ENCODE assay signal across 8 mouse cellular contexts in genomic region chr19:53901931-53902738, GRCm38 (mm10). TPM values are rescaled to one million over a fixed set of nuclear protein-coding genes. Genes with fewer than 3 reads are reported as not detected.
DNase-seq lines count a peak whose midpoint lies in the region; ATAC-seq and TF ChIP-seq lines count a peak whose summit lies in the region.

No protein-coding gene starts in this region.

- no peak for ATAC-seq in kidney, embryonic 14.5 days (ENCODE audit: low FRiP score, low TSS enrichment)
- ATAC-seq in forebrain, postnatal 0 days = no peak
- ATAC-seq in liver, embryonic 15.5 days (ENCODE audit: insufficient read depth) = peak; percentile 20
- ATAC-seq in stomach, postnatal 0 days (ENCODE audit: low FRiP score, low TSS enrichment) = peak; percentile 5

- 50% methylated on average over 15 of the region's 15 CpGs for WGBS in kidney, embryonic 14.5 days
- 31% methylated on average over 15 of the region's 15 CpGs for WGBS in bone marrow, adult 2 months
- 59% methylated on average over 15 of the region's 15 CpGs for WGBS in forebrain, postnatal 0 days
- 17% methylated on average over 15 of the region's 15 CpGs for WGBS in liver, embryonic 15.5 days (ENCODE audit: insufficient replicate concordance)
- 30% methylated on average over 15 of the region's 15 CpGs for WGBS in stomach, postnatal 0 days

- H3K4me3 ChIP-seq in kidney, embryonic 14.5 days (ENCODE audit: low read length) = peak overlapping the region; percentile 97
- peak overlapping the region; percentile 14 for H3K4me3 ChIP-seq in bone marrow, adult 2 months (replicated peaks; ENCODE audit: control insufficient read depth, low read depth, low read length)
- H3K4me3 ChIP-seq in forebrain, postnatal 0 days (ENCODE audit: low read depth, low read length) = peak overlapping the region; percentile 94
- H3K4me3 ChIP-seq in liver, embryonic 15.5 days (replicated peaks) = peak overlapping the region; percentile 94
- peak overlapping the region; percentile 93 for H3K4me3 ChIP-seq in stomach, postnatal 0 days (ENCODE audit: low read depth, low read length)

- no peaks in the 10 kb centered on the region for H3K9me3 ChIP-seq in kidney, embryonic 14.5 days (ENCODE audit: control insufficient read depth, low read length)
- H3K9me3 ChIP-seq in forebrain, postnatal 0 days (ENCODE audit: low read length) = no peaks in the 10 kb centered on the region
- no peaks in the 10 kb centered on the region for H3K9me3 ChIP-seq in liver, embryonic 15.5 days (replicated peaks)
- H3K9me3 ChIP-seq in stomach, postnatal 0 days (ENCODE audit: control insufficient read depth, low read length) = no peaks in the 10 kb centered on the region

- no peak for TF ChIP-seq EP300 in stomach, postnatal 0 days (optimal IDR thresholded peaks at IDR 0.05)

- H3K4me1 ChIP-seq in kidney, embryonic 14.5 days (ENCODE audit: control insufficient read depth, insufficient read depth, low read length) = peaks cover 7% of the 10 kb centered on the region
- peaks cover 14% of the 10 kb centered on the region for H3K4me1 ChIP-seq in bone marrow, adult 2 months (ENCODE audit: control insufficient read depth, insufficient read depth, low read length)
- H3K4me1 ChIP-seq in forebrain, postnatal 0 days (ENCODE audit: insufficient read depth) = peaks cover 15% of the 10 kb centered on the region
- peaks cover 60% of the 10 kb centered on the region for H3K4me1 ChIP-seq in liver, embryonic 15.5 days (replicated peaks)
- peaks cover 2% of the 10 kb centered on the region; the same call in 1 of the 2 replicates for H3K4me1 ChIP-seq in stomach, postnatal 0 days (replicated peaks; ENCODE audit: control insufficient read depth, insufficient read depth)

- H3K36me3 ChIP-seq in kidney, embryonic 14.5 days (ENCODE audit: control insufficient read depth, insufficient read depth, low read length) = no peaks in the 10 kb centered on the region
- H3K36me3 ChIP-seq in forebrain, postnatal 0 days (ENCODE audit: insufficient read depth) = no peaks in the 10 kb centered on the region
- no peaks in the 10 kb centered on the region for H3K36me3 ChIP-seq in liver, embryonic 15.5 days (replicated peaks)
- no peaks in the 10 kb centered on the region for H3K36me3 ChIP-seq in stomach, postnatal 0 days (ENCODE audit: control insufficient read depth, insufficient read depth, low read length)

- peak overlapping the region; percentile 66; the same call in 1 of the 2 replicates for H3K9ac ChIP-seq in kidney, embryonic 14.5 days (ENCODE audit: low read depth, low read length)
- peak overlapping the region; percentile 84 for H3K9ac ChIP-seq in forebrain, postnatal 0 days
- peak overlapping the region; percentile 89 for H3K9ac ChIP-seq in liver, embryonic 15.5 days
- H3K9ac ChIP-seq in stomach, postnatal 0 days (ENCODE audit: low read length) = peak overlapping the region; percentile 75

- no peak for TF ChIP-seq POLR2A in bone marrow, adult 2 months (IDR thresholded peaks at IDR 0.05; ENCODE audit: borderline replicate concordance, control insufficient read depth, low read depth, low read length)

- peak overlapping the region; percentile 59 for H3K4me2 ChIP-seq in kidney, embryonic 14.5 days (replicated peaks; ENCODE audit: low read depth, low read length)
- peak overlapping the region; percentile 81 for H3K4me2 ChIP-seq in forebrain, postnatal 0 days (ENCODE audit: low read depth)
- peak overlapping the region; percentile 93 for H3K4me2 ChIP-seq in liver, embryonic 15.5 days
- peak overlapping the region; percentile 69 for H3K4me2 ChIP-seq in stomach, postnatal 0 days (replicated peaks; ENCODE audit: low read depth)

- H3K27me3 ChIP-seq in kidney, embryonic 14.5 days (ENCODE audit: control insufficient read depth, insufficient read depth, low read length) = no peaks in the 10 kb centered on the region
- H3K27me3 ChIP-seq in forebrain, postnatal 0 days (ENCODE audit: insufficient read depth, low read length) = no peaks in the 10 kb centered on the region
- no peaks in the 10 kb centered on the region for H3K27me3 ChIP-seq in liver, embryonic 15.5 days
- no peaks in the 10 kb centered on the region for H3K27me3 ChIP-seq in stomach, postnatal 0 days (ENCODE audit: control insufficient read depth, insufficient read depth, low read length)

- DNase-seq in kidney, postnatal 36 days = no peak
- DNase-seq in forebrain, postnatal 0 days = no peak
- peak; percentile 57 for DNase-seq in stomach, postnatal 0 days (ENCODE audit: low spot score)
- DNase-seq in adrenal gland, postnatal 36 days = no peak
- DNase-seq in right cerebral cortex, postnatal 14 days = no peak

- H3K27ac ChIP-seq in kidney, embryonic 14.5 days (ENCODE audit: low read depth, low read length) = peak overlapping the region; percentile 68
- peak overlapping the region; percentile 97 for H3K27ac ChIP-seq in bone marrow, adult 2 months (ENCODE audit: control insufficient read depth, insufficient read depth, low read depth, low read length, poor library complexity)
- peak overlapping the region; percentile 91 for H3K27ac ChIP-seq in forebrain, postnatal 0 days (ENCODE audit: low read depth, low read length)
- peak overlapping the region; percentile 92 for H3K27ac ChIP-seq in liver, embryonic 15.5 days (replicated peaks)
- H3K27ac ChIP-seq in stomach, postnatal 0 days (replicated peaks) = peak overlapping the region; percentile 98

- TF ChIP-seq CTCF in bone marrow, adult 2 months (IDR thresholded peaks at IDR 0.05; ENCODE audit: control insufficient read depth, insufficient read depth, low read length) = no peak
- no peak for TF ChIP-seq CTCF in forebrain, postnatal 0 days (IDR thresholded peaks at IDR 0.05; ENCODE audit: low read depth)
- TF ChIP-seq CTCF in stomach, postnatal 0 days (IDR thresholded peaks at IDR 0.05; ENCODE audit: low read depth) = no peak

RNA-seq across cellular contexts. Expression of gene Pdcd4, which starts 10.1 kb away (rescaled TPM):
- polyA plus RNA-seq in kidney, embryonic 14.5 days (2014; fragmentation: Nextera tagmentation; extraction: Ambion mirVana) = 134 and 136 TPM in 2 replicates
- 47.8 and 49.6 TPM in 2 replicates for polyA plus RNA-seq in bone marrow, adult 2 months (2011; ENCODE audit: insufficient read depth, insufficient read length, low replicate concordance, missing spikeins)
- total RNA-seq in forebrain, postnatal 0 days (2014; rRNA removed) = 24.4 and 32.3 TPM in 2 replicates
- 55.1 and 82.7 TPM in 2 replicates for polyA plus RNA-seq in forebrain, postnatal 0 days (2015; fragmentation: Nextera tagmentation; extraction: Ambion mirVana)
- polyA plus RNA-seq in liver, embryonic 15.5 days (2015; fragmentation: Nextera tagmentation; extraction: Ambion mirVana) = 16.0 and 17.8 TPM in 2 replicates
- 204 and 217 TPM in 2 replicates for polyA plus RNA-seq in stomach, postnatal 0 days (2015; fragmentation: Nextera tagmentation; extraction: Ambion mirVana)
- total RNA-seq in adrenal gland, postnatal 36 days (2021) = 100 to 1,000 TPM in 1 of 2 experiments, 10 to 100 TPM in 1; 83.2 to 121 TPM

RNA-seq across cellular contexts. Expression of gene Shoc2, which starts 42.0 kb away (rescaled TPM):
- polyA plus RNA-seq in kidney, embryonic 14.5 days (2014; fragmentation: Nextera tagmentation; extraction: Ambion mirVana) = 34.3 and 59.6 TPM in 2 replicates
- 11.8 and 17.4 TPM in 2 replicates for polyA plus RNA-seq in bone marrow, adult 2 months (2011; ENCODE audit: insufficient read depth, insufficient read length, low replicate concordance, missing spikeins)
- total RNA-seq in forebrain, postnatal 0 days (2014; rRNA removed) = 83.3 and 101 TPM in 2 replicates
- polyA plus RNA-seq in forebrain, postnatal 0 days (2015; fragmentation: Nextera tagmentation; extraction: Ambion mirVana) = 38.6 and 49.6 TPM in 2 replicates
- polyA plus RNA-seq in liver, embryonic 15.5 days (2015; fragmentation: Nextera tagmentation; extraction: Ambion mirVana) = 15.3 and 16.0 TPM in 2 replicates
- 31.7 and 33.9 TPM in 2 replicates for polyA plus RNA-seq in stomach, postnatal 0 days (2015; fragmentation: Nextera tagmentation; extraction: Ambion mirVana)
- total RNA-seq in adrenal gland, postnatal 36 days (2021) = 10 to 100 TPM; 47.5 to 52.6 TPM

RNA-seq across cellular contexts. Expression of gene Bbip1, which starts 42.3 kb away (rescaled TPM):
- 96.8 and 137 TPM in 2 replicates for polyA plus RNA-seq in kidney, embryonic 14.5 days (2014; fragmentation: Nextera tagmentation; extraction: Ambion mirVana)
- 25.8 and 32.5 TPM in 2 replicates for polyA plus RNA-seq in bone marrow, adult 2 months (2011; ENCODE audit: insufficient read depth, insufficient read length, low replicate concordance, missing spikeins)
- total RNA-seq in forebrain, postnatal 0 days (2014; rRNA removed) = 138 and 189 TPM in 2 replicates
- polyA plus RNA-seq in forebrain, postnatal 0 days (2015; fragmentation: Nextera tagmentation; extraction: Ambion mirVana) = 196 and 240 TPM in 2 replicates
- 37.4 and 37.6 TPM in 2 replicates for polyA plus RNA-seq in liver, embryonic 15.5 days (2015; fragmentation: Nextera tagmentation; extraction: Ambion mirVana)
- 48.7 and 52.8 TPM in 2 replicates for polyA plus RNA-seq in stomach, postnatal 0 days (2015; fragmentation: Nextera tagmentation; extraction: Ambion mirVana)
- total RNA-seq in adrenal gland, postnatal 36 days (2021) = 10 to 100 TPM; 26.2 to 29.1 TPM

Comparison
In these comparisons a context has a peak if more than half of its experiments do, and no peak if none do; other contexts are left out.
1. ATAC-seq: peak in liver, embryonic 15.5 days (single experiment) and stomach, postnatal 0 days (single experiment); none in kidney, embryonic 14.5 days (single experiment) and forebrain, postnatal 0 days (single experiment).
2. H3K4me3 ChIP-seq: peak in every context shown above with its lines; median percentile 97 in kidney, embryonic 14.5 days; 94 in forebrain, postnatal 0 days; 94 in liver, embryonic 15.5 days; 93 in stomach, postnatal 0 days; 14 in bone marrow, adult 2 months.
3. Peak in every context shown above with its lines, with median percentiles within 50 percentile points of each other: H3K27ac ChIP-seq, H3K4me2 ChIP-seq and H3K9ac ChIP-seq.